Mouse (Mus musculus): ENCODE measurements around the gene Cmc2. TPM values are rescaled to one million over a fixed set of nuclear protein-coding genes. Genes with fewer than 3 reads are reported as not detected.
A peak's percentile ranks its signal among the peaks of the same experiment; 100 is the strongest.

Cmc2 gene
- polyA plus RNA-seq, 1 experiment from 2014 or later, result 88.2 TPM

GRCm38 (mm10) chr8:116946851-116947250 lies 25.6 kb upstream of the Cmc2 start:
- Histone ChIP-seq H3K27ac (ENCODE audit: low read depth) (no peak overlapping the region), H3K4me2 (peak overlapping the region; percentile 32; the same call in 1 of the 2 replicates), H3K9me3 (ENCODE audit: low read depth, low read length) (no peaks in the 10 kb centered on the region), H3K4me3 (ENCODE audit: low read depth, low read length) (no peak overlapping the region), H3K4me1 (ENCODE audit: insufficient read depth) (0 out of 2 replicates have a peak, but pooled peaks cover 7% of the 10 kb centered on the region), H3K27me3 (ENCODE audit: insufficient read depth, low read length) (no peaks in the 10 kb centered on the region), H3K36me3 (ENCODE audit: insufficient read depth) (no peaks in the 10 kb centered on the region), H3K9ac (no peak overlapping the region)
- DNase-seq, result no peak
- no peak for TF ChIP-seq CTCF (IDR thresholded peaks at IDR 0.05; ENCODE audit: low read depth)
- ATAC-seq (ENCODE audit: insufficient read depth), result no peak
- WGBS, result 83% methylated on average over 6 of the region's 6 CpGs

- no peak overlapping the region for H3K4me3 ChIP-seq (ENCODE audit: low read depth, low read length)
- H3K27me3 ChIP-seq (ENCODE audit: insufficient read depth, low read length), result no peaks in the 10 kb centered on the region
- H3K36me3 ChIP-seq (ENCODE audit: insufficient read depth), result no peaks in the 10 kb centered on the region
- H3K9ac ChIP-seq, result peak overlapping the region; percentile 9; the same call in 1 of the 2 replicates
- no peak for DNase-seq
- no peak for TF ChIP-seq CTCF (IDR thresholded peaks at IDR 0.05; ENCODE audit: low read depth)
- no peak for ATAC-seq (ENCODE audit: insufficient read depth)
- WGBS, result 66% methylated on average over 21 of the region's 21 CpGs
- peak overlapping the region; percentile 30; the same call in 1 of the 2 replicates for H3K27ac ChIP-seq (ENCODE audit: low read depth)
- no peaks in the 10 kb centered on the region for H3K9me3 ChIP-seq (ENCODE audit: low read depth, low read length)
- H3K4me1 ChIP-seq (ENCODE audit: insufficient read depth), result 0 out of 2 replicates have a peak, but pooled peaks cover 7% of the 10 kb centered on the region
- H3K4me2 ChIP-seq, result peak overlapping the region; percentile 32
These were observed 25.1 kb upstream of the Cmc2 start for GRCm38 (mm10) chr8:116946268-116946838.

GRCm38 (mm10) chr8:116945169-116945910 lies 24.1 kb upstream of the Cmc2 start:
- Histone ChIP-seq H3K27ac (ENCODE audit: low read depth) (0 out of 2 replicates have a peak overlapping the region, but pooled peaks have one; percentile 12), H3K9ac (no peak overlapping the region), H3K27me3 (ENCODE audit: insufficient read depth, low read length) (no peaks in the 10 kb centered on the region), H3K36me3 (ENCODE audit: insufficient read depth) (0 out of 2 replicates have a peak, but pooled peaks cover 9% of the 10 kb centered on the region), H3K4me3 (ENCODE audit: low read depth, low read length) (no peak overlapping the region), H3K9me3 (ENCODE audit: low read depth, low read length) (no peaks in the 10 kb centered on the region), H3K4me1 (ENCODE audit: insufficient read depth) (0 out of 2 replicates have a peak, but pooled peaks cover 4% of the 10 kb centered on the region), H3K4me2 (0 out of 2 replicates have a peak overlapping the region, but pooled peaks have one; percentile 96)
- no peak for TF ChIP-seq CTCF (IDR thresholded peaks at IDR 0.05; ENCODE audit: low read depth)
- 71% methylated on average over 9 of the region's 9 CpGs for WGBS
- DNase-seq (no peak), ATAC-seq (ENCODE audit: insufficient read depth) (no peak)

GRCm38 (mm10) chr8:116944385-116944696 lies 23.1 kb upstream of the Cmc2 start:
- WGBS, result 12% methylated on average over 4 of the region's 4 CpGs
- H3K4me1 ChIP-seq (ENCODE audit: insufficient read depth), result 0 out of 2 replicates have a peak, but pooled peaks cover 4% of the 10 kb centered on the region
- ATAC-seq (ENCODE audit: insufficient read depth) (no peak), DNase-seq (no peak)
- 0 out of 2 replicates have a peak, but pooled peaks cover 10% of the 10 kb centered on the region for H3K36me3 ChIP-seq (ENCODE audit: insufficient read depth)
- H3K4me3 ChIP-seq (ENCODE audit: low read depth, low read length), result peak overlapping the region; percentile 95
- no peaks in the 10 kb centered on the region for H3K27me3 ChIP-seq (ENCODE audit: insufficient read depth, low read length)
- peak overlapping the region; percentile 96 for H3K4me2 ChIP-seq
- no peak for TF ChIP-seq CTCF (IDR thresholded peaks at IDR 0.05; ENCODE audit: low read depth)
- no peak overlapping the region for H3K27ac ChIP-seq (ENCODE audit: low read depth)
- peak overlapping the region; percentile 89; the same call in 1 of the 2 replicates for H3K9ac ChIP-seq
- H3K9me3 ChIP-seq (ENCODE audit: low read depth, low read length), result no peaks in the 10 kb centered on the region

- DNase-seq (peak; percentile 41), ATAC-seq (ENCODE audit: insufficient read depth) (peak; percentile 73)
- Histone ChIP-seq H3K36me3 (ENCODE audit: insufficient read depth) (0 out of 2 replicates have a peak, but pooled peaks cover 10% of the 10 kb centered on the region), H3K9me3 (ENCODE audit: low read depth, low read length) (no peaks in the 10 kb centered on the region), H3K27ac (ENCODE audit: low read depth) (no peak overlapping the region), H3K27me3 (ENCODE audit: insufficient read depth, low read length) (no peaks in the 10 kb centered on the region), H3K4me1 (ENCODE audit: insufficient read depth) (0 out of 2 replicates have a peak, but pooled peaks cover 4% of the 10 kb centered on the region), H3K4me3 (ENCODE audit: low read depth, low read length) (peak overlapping the region; percentile 95), H3K9ac (peak overlapping the region; percentile 89), H3K4me2 (peak overlapping the region; percentile 96)
- no peak for TF ChIP-seq CTCF (IDR thresholded peaks at IDR 0.05; ENCODE audit: low read depth)
- WGBS, result under 1% methylated on average over 62 of the region's 62 CpGs
These were observed 22.5 kb upstream of the Cmc2 start for GRCm38 (mm10) chr8:116943555-116944384.

GRCm38 (mm10) chr8:116943161-116943554 lies 21.9 kb upstream of the Cmc2 start, which contains the start of gene Atmin:
Atmin (plus strand) TSS chr8:116943393.
- peak; percentile 37; the same call in 1 of the 2 replicates for TF ChIP-seq CTCF (IDR thresholded peaks at IDR 0.05; ENCODE audit: low read depth)
- Histone ChIP-seq H3K9ac (peak within 1 kb of the TSS; percentile 89), H3K4me2 (peak within 1 kb of the TSS; percentile 96), H3K9me3 (ENCODE audit: low read depth, low read length) (no peaks in the 10 kb centered on the region), H3K4me3 (ENCODE audit: low read depth, low read length) (peak within 1 kb of the TSS; percentile 95), H3K27ac (ENCODE audit: low read depth) (no peak within 1 kb of the TSS), H3K4me1 (ENCODE audit: insufficient read depth) (0 out of 2 replicates have a peak, but pooled peaks cover 4% of the 10 kb centered on the region), H3K27me3 (ENCODE audit: insufficient read depth, low read length) (no peaks in the 10 kb centered on the region), H3K36me3 (ENCODE audit: insufficient read depth) (0 out of 2 replicates have a peak, but pooled peaks cover 13% of the 10 kb centered on the region)
- DNase-seq (peak; percentile 96), ATAC-seq (ENCODE audit: insufficient read depth) (peak; percentile 89)
- WGBS, result under 1% methylated on average over 46 of the region's 46 CpGs
